Mouse (Mus musculus) frontal cortex, postnatal 10 days (tissue): Measurements from ENCODE around the gene Tmigd3.
A peak's percentile ranks its signal among the peaks of the same experiment; 100 is the strongest.

Source experiments
- DNase-seq, 2 experiments: peaks; one replicate each; pipeline ENCODE4 v3.0.0; 2022; ENCODE audit warnings: low spot score in 2 of 2, mixed read lengths in 1 of 2

Tmigd3 gene

GRCm38 (mm10) chr3:105931095-105931494 is 60.4 kb downstream of the Tmigd3 start:
- no peak for DNase-seq

GRCm38 (mm10) chr3:105932240-105933071 is 61.8 kb downstream of the Tmigd3 start, which contains the start of gene I830077J02Rik:
I830077J02Rik (minus strand) TSS chr3:105932664.
- no peak for DNase-seq

DNA sequence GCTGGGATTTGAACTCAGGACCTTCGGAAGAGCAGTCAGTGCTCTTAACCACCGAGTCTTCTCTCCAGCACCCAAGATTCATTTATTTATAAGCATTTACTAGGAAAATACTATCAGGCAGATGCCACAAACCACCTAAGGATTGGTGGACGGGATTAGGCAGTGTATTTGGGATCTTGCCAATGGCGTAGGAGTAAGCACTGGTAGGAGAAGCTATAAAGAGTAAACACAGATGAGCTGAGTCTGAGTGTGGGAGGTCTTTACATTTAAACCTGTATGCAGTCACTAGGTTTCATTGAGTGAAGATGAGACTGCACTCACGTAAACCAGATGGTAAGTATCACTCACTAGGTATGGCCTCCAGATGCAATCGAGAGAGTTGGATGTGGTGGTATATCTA is 63.2 kb downstream of the Tmigd3 start:
- no peak for DNase-seq

DNA sequence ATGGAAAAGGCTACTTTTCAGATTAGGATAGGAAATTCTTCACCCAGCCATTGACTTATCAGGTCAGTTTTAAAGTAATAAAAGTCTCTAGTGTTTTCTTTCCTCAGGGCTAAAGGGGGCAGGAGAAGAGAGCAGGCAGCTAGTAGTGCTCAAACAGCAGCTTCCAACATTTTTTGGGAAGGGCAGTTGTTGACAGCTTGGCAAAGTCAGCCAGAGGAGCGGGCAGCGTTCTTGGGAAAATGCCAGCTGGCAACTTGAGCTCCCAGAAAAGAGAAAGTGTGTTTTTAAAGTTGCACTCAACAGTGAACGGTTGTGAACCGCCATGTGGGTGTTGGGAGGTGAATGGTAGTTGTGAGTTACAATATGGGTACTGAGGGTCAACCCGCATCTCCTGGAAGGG is 64.3 kb downstream of the Tmigd3 start:
- DNase-seq, result no peak

GRCm38 (mm10) chr3:105936111-105936510 is 65.4 kb downstream of the Tmigd3 start:
- DNase-seq, result no peak

DNA sequence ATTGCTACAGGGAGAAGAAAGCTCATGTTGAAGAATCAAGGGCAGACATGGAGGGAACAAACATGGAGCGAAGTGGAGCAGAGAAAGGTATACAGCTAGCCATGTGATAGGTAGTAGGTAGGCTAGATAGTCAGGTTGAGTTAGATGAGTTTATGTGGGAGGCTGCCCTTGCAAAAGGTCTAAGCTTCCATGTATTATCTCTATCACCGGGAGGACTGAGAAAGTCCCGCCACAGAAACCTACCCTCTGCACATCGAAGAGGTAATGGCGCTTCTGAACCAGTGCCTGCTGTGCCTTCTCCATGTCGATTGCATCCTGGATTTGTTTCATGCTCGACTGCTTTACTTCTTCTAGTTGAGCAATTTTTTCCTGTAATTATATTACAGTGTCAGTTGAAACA is 80.6 kb downstream of the Tmigd3 start:
- DNase-seq, result no peak

- DNase-seq, result no peak
Observed at GRCm38 (mm10) chr3:105957235-105957634, 86.5 kb downstream of the Tmigd3 start.

DNA sequence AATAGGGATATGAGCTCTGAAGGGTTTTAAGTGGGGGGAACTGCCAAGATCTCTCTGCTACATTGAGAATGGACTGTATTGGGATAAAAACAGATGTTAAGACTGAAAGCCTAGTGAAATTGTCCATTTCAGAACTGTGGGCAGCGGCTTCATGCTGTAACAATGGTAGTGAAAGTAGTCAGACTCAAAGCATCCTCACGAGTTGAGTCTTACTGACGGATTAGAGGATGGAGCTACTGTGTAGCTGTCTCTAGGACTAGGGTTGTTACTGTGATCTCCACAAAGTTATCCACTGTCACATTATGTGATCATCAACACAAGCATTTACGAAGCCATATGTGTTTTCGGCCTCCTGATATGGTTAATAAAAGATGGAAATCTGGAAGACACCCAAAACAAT is 87.5 kb downstream of the Tmigd3 start:
- no peak for DNase-seq

DNA sequence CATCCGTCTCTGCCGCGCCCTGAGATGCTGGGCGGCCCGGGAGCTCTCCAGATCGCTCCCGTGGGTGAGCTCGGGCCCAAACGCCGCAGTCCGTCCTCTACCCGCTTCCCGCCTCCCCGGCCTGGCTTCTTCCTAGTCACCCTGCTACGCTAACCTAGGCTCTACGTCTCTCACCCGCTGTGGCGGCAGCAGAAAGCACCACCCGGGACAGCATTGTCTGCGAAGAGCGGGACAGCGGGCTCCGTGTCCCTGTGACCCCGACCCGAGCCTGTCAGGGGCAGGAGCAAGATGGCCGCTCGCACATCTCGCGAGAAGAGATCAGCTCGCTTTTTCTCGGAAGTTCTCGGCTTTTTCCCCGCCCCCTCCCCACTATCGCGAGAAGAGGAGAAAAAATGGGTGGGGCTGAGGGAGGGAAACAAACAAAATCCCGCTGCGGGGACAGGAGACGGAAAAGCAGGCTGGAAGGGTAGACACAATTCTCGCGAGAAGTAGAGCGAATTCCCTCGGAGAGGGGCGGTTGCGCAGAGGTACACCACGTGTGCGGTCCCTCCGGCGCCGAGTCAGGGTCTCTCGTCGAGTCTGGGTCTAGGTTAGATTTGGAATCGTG is 88.4 kb downstream of the Tmigd3 start, which contains the start of gene Wdr77:
TSS of gene Wdr77 (plus strand) at position 396 of the 607 bp plus-strand sequence.
- peak; percentile 94 for DNase-seq

- no peak for DNase-seq
Observed at GRCm38 (mm10) chr3:105959585-105959984, 88.9 kb downstream of the Tmigd3 start.

DNA sequence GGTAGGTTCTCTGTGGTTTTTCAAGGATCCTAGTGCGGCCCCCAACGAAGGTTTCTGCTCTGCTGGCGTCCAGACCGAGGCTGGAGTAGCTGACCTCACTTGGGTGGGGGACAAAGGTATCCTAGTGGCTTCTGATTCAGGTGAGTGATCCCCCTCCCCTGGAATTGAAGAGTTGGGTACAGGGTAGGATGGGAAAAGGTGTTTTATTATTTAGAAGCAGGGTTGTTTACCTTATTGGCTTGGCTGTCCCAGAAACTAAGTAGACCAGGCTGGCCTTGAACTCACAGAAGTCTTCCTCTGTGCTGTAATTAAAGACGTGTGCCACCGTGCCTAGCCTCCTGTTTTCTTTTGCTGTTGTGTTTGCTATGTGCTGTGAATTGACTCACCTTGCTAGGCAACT is 89.3 kb downstream of the Tmigd3 start, which contains the start of gene Atp5f1:
TSS of gene Atp5f1 (minus strand) at position 101 of the 400 bp plus-strand sequence.
- DNase-seq, result peak in 1 of 2 experiments; percentile 48

- DNase-seq, result no peak
Observed at GRCm38 (mm10) chr3:105960700-105961099, 90.0 kb downstream of the Tmigd3 start.

- no peak for DNase-seq
Observed at GRCm38 (mm10) chr3:105971831-105972446, 101.2 kb downstream of the Tmigd3 start.

GRCm38 (mm10) chr3:105973411-105973810 is 102.7 kb downstream of the Tmigd3 start, which contains the start of gene Ovgp1:
Ovgp1 (plus strand) TSS chr3:105973711.
- no peak for DNase-seq
